Mouse (Mus musculus): ENCODE results near the gene Vax2.

Gene Vax2

DNA sequence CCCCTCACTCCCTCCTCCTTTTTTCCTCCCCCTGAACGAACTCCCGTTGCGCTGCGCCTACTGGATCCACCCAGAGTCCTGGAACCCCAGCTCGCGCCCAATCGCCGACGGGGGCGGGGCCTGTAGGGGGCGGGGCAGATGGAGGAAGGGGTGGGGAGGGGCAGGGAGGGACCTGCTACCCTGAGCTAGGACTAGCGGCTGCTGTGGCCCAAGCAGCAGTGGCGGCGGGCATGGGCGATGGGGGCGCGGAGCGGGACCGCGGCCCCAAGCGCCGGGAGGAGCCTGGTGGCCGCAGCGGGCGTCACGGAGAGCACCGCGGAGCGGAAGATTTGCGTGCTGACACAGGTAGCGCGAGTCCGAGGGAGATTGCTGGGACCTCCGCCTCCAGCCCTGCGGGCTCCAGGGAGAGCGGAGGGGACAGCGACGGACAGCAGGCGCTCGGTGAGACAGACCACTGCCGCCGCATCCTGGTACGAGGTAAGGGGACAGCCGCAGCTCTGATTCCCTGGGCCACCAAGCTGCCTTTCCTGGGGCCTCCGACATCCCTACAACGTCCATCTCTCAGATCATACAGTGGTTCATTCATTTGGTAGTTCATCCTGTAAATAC, at the start of gene Vax2:
Vax2 (plus strand) TSS at position 198 of the 609 bp plus-strand sequence.
- no peak for DNase-seq (ENCODE audit: low spot score)

DNA sequence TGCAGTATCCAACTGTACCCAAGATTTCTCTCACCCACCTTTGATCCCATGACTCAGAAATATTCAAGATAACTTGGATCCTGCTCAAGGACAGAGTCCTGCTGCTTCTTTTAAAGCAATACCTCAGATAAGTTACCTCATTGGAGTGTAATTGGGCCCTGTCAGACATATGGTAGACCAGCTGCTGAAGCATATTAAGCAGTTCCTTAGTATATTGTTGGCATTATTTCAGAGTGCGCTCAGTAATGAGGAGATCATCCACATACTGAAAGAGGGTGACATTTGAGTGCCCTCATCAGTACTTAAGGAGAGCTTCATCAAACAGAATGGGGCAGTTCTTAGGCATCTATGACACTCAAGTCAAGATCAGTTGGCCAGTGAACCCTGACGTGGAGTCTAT, 46.1 kb upstream of the Vax2 start:
- no peak for DNase-seq (ENCODE audit: low spot score)

DNA sequence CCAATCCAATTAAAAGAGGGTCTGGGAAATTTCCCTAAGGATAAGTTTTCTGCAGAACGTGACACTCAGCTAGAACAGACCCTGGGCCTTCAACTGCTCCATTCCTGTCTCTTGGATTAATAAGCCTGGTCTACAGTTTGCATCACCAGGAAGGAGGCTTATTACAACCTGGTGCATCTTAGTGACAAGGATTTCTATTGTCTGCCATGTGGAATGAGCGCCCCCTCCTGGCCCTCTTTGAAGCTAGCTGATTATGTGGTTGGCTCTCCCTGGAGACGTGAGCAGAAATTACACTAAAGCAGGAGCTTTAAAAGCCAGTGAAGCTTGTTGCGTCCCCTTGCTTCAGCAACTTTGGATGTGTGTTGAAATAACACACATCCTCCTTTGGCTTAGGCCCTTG, 37.7 kb upstream of the Vax2 start:
- peak; percentile 31 for DNase-seq (ENCODE audit: low spot score)

DNA sequence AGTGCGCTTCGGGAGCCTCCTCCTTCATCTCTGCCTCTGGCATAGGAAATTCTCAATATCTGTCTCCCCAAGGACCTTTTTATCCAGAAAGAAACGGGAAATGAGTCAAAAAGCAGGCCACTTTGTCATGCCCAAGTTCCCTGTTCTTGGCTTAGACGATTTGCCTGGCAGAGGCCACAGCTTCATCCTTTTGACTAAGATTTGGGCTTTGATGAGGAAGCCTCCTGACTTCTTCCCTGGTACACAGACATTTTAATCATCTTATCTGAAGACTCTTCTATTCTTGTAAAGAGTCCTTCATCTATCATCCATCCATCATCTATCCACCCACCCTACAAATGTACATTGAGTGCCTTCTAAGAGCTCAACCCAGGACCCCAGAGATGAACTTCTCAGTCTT, 33.3 kb upstream of the Vax2 start, which contains the start of gene Cd207:
Cd207 (minus strand) TSS at position 101 of the 400 bp plus-strand sequence.
- no peak for DNase-seq (ENCODE audit: low spot score)

DNA sequence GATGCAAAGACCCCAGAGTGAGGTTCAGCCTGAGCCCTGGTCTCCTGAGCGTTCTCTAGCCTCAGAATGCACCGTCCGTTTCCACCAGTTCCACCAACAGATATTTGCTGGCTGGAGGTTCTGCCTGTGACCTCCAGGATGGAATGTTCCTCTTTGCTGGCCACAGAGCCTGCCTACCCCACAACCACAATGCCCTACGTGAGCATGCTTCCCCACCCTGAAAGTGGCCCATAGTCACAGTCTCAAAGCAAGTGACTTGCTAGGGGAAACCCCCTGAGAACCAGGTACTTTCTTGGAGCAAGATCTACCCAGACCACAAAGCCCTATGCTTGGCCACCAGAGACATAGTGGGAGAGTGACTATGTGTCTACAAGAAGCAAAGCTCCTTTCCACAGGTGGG, 21.7 kb upstream of the Vax2 start:
- DNase-seq (ENCODE audit: low spot score): no peak

DNA sequence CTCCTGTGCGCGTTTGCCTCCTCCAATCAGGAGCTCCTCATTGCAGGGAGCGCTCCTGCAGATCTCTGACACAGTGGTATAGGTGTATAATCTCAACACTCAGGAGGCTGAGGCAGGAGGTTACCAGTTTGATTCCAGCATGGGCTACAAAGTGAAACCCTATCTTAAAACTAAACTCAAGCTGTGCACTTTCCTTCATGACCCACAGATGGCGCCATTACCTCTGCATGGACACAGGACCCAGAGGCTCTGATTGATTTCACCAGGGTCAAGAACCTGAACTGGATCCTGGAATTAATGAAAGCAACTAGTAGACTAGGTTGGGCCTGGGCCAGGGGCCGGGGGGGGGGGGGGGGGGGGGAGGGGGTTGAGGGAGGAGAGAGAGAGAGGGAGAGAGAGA, 20.8 kb upstream of the Vax2 start:
- no peak for DNase-seq (ENCODE audit: low spot score)

DNA sequence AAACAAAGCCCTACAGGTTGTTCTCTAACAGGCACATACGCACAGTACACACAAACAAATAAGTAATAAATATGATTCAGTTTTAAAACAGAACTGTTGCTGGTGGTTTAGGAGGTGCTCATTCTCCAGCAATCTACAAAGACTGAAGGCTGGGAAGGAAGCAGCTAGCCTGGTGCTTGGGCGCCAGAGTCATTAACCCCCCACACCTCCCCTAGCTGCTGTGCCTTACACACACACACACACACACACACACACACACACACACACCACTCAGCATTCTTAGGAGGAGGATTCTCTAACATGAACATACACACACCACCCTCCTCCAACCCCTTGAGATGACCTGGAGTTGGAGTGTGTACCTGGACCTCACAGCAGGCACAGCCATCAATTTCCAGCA, 20.1 kb upstream of the Vax2 start:
- no peak for DNase-seq (ENCODE audit: low spot score)

DNA sequence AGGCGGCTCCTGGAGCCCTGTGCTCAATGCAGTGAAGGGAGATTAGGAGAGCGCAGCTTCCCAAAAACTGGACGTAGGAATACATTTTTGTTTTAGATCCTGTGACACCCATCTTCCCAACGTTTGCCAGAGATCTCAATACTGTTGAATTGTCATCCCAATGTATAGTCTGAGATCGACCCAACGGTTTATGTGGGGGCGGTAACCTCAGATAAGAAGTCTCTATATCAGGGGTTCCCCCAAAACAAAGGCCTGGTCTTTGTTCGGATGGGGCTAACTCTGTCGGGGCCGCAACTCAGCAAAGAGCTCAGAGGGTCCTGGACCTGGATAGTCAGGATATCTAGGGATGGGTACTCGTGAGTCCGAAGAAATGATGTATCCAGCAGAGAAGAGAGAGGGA, 18.1 kb upstream of the Vax2 start:
- no peak for DNase-seq (ENCODE audit: low spot score)

DNA sequence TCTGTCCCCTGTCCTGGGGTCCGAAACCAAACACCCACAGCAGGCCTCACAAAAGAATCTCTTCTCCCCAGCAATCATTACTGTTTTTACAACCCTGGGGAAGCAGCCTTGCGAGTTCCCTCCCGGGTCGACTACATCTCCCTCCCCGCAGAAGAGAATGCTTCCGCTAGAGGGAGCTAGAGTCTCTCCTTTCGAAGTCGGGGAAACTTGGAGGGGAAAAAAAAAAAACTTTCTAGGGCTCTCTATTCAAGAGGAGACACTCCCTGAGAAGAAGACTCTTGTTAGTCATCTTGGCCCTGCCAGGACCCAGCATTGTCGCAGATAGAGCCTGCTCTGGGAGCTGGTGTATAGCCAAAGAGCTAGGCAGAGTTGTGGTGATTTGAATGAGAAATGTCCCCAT, 17.2 kb upstream of the Vax2 start:
- DNase-seq (ENCODE audit: low spot score): no peak

DNA sequence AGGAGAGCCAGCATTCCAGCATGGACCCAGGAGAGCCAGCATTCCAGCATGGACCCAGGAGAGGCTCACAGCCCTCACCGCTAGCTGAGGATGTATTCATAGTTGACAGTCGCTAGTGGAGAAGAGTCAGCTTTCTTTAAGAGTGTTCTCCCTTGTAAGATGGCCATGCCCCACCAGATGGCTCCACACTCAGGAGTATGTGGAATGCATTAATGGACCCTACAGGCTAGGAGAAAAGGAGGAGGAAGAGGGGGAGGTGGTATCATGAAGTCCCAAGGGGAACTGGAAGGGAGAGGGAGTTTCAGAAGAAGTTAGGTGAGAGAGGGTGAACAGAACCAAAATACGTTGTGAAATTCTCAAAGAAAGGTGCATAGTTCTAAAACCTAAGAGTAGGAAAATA, 15.3 kb upstream of the Vax2 start:
- no peak for DNase-seq (ENCODE audit: low spot score)

DNA sequence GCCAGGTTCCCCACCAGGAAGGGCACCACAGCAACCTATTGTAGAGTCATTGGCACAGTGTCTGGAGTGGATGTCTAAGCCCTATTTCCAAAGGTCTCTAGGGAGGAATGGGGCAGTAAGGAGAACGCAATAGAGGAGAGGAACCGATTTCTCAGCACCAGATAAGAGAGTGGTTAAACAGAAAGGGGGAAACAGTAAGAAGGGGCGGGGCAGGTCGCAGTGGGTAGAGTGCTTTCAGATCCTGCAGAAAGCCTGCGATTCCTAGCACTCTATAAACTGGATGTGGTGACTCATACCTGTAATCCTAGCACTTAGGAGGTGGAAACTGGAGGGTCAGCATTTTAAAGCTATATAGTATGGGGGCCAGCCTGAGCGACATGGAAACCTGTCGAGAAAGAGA, 14.4 kb upstream of the Vax2 start:
- DNase-seq (ENCODE audit: low spot score): no peak

DNA sequence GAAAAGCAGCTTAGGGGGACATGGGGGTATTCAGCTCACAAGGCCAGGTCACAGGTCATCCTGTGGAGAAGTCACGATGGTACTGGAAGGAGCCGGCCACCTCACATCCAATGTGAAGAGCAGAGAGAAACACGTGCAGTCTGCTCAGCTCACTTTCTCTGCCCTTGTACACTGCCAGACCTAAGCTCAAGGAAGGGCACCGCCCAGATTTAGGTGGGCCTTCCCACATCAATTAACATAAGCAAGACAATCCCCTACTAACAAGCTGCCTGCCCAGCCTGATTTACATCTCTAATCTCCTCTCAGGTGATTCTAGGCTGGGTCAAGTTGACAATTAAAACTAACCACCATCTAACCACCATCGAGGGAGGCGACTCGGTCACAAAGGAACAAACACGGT, 13.1 kb upstream of the Vax2 start:
- no peak for DNase-seq (ENCODE audit: low spot score)

DNA sequence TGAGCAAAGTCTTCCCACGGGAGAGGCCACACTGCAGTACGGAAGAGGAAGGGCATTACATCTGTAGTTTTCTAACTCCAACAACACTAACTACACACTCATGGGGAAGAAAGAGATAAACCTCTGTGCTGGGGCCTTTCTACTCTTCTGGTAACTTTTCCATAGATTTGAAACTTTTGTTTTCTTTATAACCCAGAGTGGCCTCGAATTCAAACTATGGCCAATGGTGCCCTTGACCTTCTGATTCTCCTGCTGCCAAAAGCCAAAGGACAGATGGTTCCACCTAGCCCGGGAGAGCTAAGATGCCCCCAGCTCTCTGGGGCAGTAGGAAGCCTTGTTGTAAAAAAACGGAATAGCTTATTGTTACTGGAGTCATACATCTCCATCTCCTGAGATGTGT, 11.1 kb upstream of the Vax2 start:
- no peak for DNase-seq (ENCODE audit: low spot score)

DNA sequence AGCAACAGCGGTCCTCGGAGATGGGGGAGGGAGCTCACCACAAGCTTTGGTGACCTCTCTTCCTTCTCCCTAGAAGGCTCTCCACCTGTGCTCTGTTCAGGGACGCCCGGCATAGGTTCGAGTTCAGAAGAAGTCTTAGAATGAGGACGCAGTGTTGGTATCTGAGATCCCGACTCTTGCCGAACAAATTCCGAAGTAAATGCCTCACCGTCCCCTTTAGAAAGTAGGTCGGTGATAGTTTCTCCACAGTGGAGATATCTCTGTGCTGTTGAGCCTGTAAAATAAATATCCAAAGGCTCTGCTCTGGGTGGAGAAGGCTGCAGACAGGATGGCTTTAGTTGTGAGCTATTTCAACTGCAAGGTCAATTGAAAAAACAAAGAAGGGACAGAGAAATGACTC, 10.1 kb upstream of the Vax2 start:
- DNase-seq (ENCODE audit: low spot score): no peak

DNA sequence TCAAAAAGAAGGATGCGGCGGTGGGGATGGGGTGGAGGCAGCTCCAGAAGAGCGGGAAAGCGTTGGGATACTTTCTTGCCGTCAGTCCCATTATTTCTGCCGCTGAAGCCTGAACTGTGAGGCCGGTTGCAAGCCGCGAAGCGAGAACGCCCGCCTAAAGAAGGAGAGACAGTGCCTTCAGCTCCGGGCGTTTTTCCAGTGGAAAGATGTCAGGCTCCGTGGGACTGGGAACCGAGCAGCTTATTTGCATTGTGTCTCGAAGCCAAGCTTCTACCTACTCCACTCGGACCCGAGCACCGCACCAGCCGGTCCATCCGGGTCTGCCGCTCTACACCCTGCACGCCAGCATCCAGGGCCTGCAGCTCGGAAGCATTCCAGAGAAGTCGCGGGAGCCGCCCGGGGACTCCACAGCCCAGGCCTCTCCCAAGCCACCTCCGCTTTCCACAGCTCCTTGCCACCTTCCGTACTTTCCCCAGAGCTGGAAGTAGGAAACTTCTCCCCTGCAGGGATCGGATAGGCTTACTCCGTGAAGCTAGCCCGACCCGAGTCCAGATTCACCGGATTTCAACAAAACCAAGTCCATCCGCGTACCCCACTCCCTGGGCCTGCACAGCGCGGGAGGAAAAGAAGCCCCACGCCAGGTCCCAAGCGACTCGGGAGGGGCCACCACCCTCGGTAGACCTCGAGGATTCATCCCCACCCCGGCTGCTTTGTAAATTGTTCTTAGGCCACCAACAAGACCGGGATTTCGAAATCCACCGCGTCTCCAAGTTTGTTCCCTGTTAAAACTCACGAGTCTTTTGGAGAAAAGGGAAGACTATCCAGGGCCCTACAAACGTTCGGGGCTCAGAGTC, 8.7 kb upstream of the Vax2 start:
- DNase-seq (ENCODE audit: low spot score): no peak

DNA sequence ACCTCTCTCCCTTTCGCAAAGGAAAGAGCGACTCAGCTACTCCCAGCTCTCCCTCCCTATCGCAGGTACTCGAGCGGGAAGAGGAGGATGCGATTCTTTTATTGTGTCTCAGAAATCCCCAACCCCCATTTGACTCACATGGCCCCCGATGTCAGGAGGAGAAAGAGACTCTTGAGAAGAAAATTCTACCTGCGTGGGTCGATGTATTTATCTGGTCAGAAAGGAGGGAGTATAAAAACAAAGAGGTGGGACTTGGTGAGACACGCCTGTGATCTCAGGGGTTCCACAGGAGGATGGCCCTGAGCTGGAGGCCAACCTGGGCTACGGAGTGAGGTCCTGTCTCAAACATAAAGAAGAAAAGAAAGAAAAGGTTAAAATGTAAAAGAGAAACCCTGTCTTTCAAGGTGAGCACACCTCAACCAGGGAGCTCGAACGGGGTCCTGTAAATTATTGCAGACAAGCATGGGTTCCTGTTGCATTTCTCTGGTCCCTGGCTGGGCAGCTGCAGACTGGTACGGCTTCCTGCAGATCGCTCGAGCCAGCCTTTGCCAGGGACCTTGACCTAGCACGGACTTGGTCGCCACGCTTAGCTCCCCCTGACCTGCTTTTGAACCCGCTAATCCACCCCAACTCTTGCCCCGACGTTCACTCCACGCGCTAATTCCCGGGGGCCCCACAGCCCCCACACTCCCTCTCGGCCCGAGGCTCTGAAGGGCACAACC, 7.9 kb upstream of the Vax2 start:
- DNase-seq (ENCODE audit: low spot score): no peak

DNA sequence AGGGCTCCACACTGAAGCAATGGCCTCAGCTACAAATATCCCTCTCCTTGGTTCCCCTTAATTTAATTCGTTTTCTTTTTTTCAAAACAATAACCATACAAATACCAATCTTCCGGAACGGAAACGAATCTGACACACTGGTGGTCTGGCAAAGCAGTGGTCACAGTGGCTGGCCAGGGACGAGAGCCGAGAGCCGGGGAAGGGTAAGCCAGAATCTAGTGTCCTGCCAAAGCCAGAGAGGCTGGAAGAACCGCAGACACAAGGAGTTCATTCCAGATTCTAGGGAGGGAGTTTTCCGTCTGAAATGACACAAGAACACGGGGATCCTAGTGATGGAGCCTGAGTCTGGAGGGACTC, 7.4 kb upstream of the Vax2 start:
- DNase-seq (ENCODE audit: low spot score): no peak

DNA sequence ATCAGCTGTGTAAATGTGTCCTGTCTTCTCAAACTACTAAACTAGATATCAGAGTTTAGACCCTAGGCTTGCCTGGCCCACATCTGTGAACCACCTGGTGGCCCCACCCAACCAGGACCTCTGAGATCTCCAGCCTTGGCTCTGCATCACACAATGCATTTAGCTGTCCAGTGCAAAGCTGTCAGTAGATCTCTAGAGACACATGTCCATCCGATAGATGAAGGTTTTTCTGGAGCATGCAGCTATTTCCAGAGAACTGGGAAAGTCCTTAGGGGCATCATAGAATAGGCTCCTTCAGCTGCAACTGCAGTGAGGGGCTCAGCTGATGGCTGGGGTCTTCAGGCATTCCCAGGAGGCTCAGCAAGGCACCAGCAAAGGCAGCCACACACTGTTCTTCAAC, 6.8 kb upstream of the Vax2 start:
- DNase-seq (ENCODE audit: low spot score): no peak

DNA sequence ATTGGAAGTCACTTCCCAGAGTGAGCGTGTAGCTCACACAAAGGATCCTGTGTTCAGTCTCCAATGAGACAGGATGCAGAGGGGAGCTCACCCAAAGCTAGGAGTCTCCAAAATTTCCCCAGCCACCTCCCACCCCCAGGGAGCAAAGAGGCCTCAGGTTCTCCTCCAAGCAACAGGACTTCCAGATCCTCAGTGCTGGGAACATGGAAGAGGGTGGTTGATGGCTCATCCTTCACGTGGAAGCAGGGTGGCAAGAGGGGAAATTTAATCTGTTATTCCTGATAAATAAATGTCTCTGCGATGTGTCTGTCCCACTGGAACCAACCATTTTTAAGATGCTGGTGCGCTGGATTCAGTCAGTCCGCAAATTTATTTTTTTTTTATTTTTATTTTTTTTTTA, 6.4 kb upstream of the Vax2 start:
- no peak for DNase-seq (ENCODE audit: low spot score)

DNA sequence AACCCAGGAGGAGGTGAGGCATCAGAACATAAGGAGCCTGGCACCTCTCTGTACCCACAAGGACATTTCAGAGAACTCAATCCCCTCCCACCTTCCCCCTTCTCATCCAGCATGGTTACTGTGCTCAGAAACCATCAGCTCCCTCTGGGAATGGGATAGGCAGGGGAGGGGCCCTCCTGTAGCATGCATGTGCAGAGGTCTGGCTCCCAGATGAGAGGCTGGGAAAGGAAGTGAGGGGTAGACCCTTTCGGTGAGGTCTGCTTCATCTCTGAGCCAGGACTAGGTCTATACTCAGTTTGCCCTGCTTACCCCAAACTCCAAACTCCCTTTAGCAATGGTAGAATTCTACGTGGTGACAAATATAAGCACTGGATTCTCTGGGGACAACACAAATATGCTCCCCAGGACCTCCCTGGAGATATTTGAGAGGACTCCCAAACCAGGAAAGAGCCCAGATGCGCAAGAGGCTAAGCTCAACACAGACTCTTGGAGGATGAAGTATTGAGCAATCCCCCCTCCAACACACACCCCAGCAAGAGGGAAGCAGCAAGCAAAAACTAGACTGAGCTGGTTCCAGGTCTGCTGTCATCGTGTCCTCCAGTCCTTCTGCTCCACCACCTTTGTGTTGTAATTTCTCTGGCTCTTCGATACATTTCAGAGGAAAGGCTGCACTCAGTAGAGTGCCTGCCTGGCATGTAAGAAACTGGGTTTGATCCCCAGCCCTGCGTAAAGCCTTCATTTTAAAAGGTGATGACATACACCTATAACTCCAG, 3.1 kb upstream of the Vax2 start:
- no peak for DNase-seq (ENCODE audit: low spot score)

DNA sequence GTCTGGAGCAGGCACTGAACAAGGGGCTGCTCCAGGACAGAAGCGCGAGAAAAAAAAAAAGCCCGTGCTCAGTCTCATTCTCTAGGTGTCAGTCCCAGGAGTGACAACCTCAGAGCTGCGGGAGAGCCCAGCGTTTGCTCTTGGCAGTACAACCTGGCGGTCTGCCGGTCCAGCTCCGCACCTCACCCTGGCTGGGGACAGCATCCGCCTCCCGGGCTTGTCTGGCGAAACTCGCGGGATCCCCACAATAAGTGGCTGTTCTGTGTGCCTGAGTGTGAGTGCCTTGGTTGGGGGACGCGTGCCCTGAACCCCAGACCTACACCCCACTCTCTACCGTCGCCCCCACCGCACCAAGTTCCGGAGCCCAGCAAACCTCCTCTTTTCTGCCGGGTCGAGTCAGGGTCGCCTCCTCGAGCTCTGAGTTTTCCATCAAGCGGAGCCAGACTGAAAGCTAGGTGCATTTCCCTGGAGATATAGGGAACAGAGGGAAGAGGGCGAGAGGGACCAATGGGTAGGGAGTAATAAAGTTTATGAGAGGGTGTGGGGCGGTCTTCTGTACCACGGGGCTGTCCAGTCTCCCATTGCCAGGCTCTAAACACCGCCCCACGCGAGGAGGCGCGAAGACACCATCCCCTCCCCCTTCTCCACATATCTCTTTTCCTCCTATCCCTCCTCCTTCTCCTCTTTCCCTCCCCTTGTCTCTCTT, 550 bp upstream of the Vax2 start:
- no peak for DNase-seq (ENCODE audit: low spot score)
